Mouse (Mus musculus) right cerebral cortex, postnatal 36 days (tissue): ENCODE measurements around the gene Trim68.
"Not testable (repeated sequence)": the region's sequence is repeated elsewhere in the genome, so short reads cannot be mapped to it uniquely, and the experiment has no call there.

ENCODE experiments used
- DNase-seq, 2 experiments: peaks; one replicate each; pipeline ENCODE4 v3.0.0; 2022; ENCODE audit warnings: low spot score in 2 of 2, mixed read lengths in 1 of 2

The Trim68 gene

DNA sequence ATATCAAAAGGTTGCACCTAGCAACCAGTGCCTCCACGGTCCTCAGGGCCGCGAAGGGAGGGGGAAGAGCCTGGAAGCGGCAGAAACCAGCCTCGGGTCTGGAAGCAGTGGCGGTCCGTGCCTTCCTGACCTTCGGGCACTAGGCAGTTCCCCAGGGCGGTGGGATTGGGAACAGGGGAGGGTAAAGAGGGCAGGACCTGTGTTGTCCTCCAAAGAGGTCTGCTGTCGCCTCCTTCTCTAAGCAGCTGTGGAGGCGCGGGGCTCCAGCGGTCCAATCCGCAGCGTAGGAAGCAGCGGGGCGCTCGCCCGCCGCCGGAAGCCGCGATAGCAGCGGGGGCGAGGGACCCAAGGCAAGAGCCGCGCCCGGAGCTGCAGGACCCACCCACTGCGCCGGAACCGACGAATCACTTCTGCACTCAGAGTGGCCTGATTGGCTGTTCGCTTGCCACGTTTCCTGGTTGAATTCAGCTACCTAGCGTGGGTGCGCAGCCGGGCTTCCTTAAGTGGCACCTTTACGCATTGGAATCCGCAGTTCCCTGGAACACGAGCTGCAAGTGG, at the start of gene Trim68:
Gene Trim68, minus strand, starts transcription at position 384 of the 558 bp plus-strand sequence.
- DNase-seq: peak; percentile 91 to 94

DNA sequence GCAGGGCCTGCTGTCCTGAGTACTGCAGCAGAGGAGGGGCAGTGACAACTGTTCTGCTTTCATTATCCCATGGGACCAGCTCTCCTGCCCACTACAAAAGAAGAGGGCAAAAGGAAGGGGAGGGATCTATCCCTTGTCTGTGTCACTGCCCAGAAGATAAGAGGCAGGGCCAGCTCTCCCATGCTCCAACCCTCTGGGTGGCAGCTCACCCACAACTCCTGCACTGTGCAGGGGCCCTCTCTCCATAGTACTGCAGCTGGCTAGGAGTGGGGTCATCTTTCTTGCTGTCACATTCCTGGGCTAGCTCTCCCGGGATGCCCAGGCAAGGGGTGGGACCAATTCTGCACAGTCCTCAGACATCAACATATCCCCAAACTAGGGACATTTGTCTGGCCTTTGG, 46.7 kb upstream of the Trim68 start:
- no peak for DNase-seq

DNA sequence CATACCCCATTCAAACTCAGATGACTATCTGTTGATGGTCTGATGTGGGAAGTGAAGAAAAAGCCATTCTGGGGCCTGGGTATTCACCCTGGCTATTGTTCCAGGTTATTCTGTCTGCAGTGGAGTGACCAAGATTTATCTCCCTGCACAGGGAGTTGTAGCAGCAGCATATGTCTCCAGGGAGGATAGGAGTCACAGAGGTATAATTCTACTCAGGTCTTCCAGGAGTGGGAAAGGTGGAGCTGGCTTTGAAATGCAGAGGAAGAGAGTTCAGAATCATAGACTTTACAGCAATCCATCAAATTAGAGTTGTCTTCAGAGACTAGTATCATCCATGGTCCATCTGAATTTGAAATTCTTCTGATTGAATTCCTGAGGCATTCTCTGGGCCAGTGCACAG, 40.3 kb upstream of the Trim68 start, which contains the start of gene Olfr559:
Gene Olfr559, minus strand, starts transcription at position 101 of the 400 bp plus-strand sequence.
- no peak for DNase-seq

DNA sequence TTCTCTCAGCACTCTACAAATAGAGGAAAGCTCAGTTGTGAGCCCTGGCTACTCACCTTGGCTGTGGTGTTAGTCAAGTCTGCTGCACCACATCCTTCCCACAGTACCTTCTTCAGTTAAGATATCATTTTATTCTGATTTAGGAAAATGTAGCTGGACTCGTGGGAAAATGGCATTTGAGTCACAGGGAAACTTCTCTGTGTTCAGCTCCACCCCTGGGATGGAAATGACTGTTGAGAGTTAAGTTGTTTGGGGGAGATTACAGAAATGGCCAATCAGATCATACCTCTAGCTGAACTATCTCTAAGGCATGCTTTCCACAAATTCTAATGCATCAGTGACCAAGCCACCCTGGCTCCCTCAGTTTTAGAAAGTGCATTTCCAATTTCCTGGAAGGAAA, 31.8 kb upstream of the Trim68 start, which contains the start of gene Olfr33:
Gene Olfr33, minus strand, starts transcription at position 101 of the 400 bp plus-strand sequence.
- no peak for DNase-seq

DNA sequence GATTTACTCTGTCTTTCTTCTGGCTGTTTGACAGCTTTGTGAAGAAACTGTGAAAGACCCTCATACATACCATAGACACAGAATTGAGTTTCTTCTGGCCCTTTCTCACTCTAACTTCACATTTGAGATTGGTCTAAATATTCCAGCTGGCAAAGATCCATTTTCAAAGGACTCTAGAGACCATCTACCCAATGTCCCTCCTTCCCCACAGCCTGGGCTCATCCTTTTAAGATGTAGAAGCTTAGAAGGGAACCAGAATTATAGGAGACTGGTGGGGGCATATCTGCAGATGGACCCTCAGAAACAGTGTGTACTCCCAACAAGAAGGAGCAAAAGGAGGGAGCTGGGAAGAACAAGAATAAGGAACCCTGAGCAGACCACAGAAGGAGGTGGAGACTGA, 14.8 kb upstream of the Trim68 start, which contains the start of gene Olfr558:
Gene Olfr558, plus strand, starts transcription at position 301 of the 400 bp plus-strand sequence.
- DNase-seq: no peak

DNA sequence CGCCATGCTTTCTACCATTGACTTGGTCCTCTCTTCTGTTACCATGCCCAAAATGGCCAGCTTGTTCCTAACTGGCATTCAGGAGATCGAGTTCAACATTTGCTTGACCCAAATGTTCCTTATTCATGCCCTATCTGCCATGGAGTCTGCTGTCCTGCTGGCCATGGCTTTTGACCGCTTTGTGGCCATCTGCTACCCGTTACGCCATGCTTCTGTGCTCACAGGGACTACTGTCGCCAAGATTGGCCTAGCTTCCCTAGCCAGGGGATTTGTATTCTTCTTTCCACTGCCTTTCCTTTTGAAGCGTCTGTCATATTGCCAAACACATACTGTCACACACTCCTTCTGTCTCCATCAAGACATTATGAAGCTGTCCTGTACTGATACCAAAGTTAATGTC, 11.3 kb upstream of the Trim68 start:
- DNase-seq: no peak

DNA sequence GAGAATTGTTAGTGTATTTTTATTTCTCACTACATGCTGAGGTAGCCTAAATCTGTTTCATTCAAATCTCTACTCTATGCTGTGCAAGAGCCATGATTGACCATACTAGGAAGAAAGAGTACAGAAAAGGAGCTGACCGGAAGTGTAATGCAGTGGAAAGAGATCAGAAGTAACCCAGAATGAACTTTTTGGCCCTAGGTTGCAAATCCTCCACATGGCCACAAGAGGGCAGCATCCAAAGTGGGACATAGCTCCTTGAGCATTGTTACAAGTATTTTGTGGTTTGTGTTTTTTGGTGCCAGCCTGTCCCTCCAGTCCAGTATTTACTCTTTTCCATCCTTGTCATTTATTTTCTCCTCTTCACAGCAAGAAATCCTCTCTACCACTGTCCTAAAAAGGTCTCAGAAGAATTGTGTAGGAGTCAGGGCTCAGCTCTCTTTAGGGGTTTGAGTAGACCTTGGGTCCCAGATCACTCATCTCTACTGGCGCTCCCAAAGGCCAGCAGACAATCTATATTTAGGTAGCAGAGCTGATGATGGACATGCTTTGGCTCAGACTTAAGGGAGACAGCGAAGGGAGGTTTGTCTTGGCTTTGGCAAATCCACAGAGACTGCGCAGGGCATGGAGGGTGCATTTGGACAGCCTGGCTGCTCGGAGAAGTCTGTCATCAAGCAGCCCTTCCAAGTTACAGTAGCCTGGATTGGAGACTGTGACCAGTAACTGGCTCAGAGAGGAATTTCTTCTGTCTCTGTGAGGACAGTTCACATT, 8.4 kb upstream of the Trim68 start, which contains the start of gene Olfr557:
Gene Olfr557, plus strand, starts transcription at position 553 of the 768 bp plus-strand sequence.
- DNase-seq: no peak

DNA sequence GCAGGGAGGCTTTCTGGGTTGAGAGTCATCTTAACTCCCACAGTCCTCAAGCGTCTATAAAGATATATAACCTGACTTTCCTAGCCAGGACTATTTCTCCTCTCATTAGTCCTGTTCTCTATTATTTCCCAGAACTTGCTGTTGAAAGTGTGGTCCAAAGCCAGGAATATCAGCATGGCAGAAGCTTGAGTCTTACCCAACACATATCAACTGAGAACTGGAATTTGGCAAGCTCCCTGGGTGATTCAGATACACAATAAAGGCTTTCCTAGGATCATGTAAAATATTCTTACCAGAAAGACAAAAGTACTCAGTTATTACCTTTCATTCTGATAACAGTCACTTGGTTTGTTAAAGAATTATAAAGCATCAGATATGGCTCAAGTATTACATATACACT, 5.2 kb downstream of the Trim68 start:
- no peak for DNase-seq

DNA sequence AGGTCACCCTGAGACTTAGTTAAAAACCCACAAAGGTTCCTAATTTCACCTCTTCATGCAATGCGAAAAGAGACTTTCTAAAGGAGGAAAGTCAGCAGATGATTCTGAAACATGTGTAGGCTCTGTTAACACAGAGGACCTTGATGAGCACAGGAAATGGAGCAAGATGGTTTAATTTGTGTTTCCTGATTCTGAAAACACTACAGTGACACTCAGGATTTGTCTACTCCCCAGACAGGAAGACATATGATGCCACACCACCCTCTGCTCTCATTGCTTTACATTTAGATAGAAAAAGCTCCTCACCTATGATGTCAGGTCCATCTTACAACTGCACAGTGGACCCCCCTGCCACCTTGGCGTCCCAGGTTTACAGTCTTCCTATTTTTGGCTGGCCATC, 10.9 kb downstream of the Trim68 start:
- DNase-seq: no peak

DNA sequence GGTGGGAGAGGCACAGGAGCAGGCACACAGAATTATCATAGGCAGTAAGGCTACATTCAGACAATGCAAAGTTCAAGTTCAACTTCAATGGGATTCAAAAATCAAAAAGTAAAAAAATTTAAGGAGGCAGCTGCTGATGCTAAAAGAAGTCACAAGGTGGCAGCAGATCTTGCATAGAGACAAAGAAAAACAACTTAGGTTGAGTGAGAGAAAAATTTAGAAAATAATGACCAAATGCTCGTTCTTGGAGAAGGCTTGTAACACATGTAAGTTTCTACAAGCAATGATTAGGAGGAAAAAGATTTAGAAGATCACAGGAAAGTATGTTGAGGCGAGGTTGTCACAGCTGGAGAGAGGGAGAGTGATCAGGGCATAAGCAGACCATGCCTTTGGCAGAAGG, 21.7 kb downstream of the Trim68 start:
- DNase-seq: no peak

DNA sequence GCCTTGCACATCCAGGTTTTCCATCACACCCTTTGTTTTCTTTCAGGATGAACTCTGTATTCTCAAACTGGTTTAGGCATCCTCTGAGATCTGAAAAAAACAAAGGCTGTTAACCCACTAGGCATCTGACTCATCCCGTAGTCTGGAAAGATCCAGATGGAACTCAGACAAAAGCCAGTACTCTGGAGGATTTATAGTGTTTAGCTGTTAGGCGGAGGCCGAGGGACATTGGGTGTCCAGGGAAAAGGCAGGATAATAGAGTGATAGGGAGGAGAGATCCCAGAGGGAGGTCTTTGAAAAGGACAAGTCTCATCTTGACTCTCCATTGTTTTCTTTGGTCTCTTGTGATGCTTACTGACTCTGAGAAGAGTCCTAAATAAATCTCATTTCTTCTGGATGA, 22.5 kb downstream of the Trim68 start, which contains the start of gene Olfr556:
Gene Olfr556, plus strand, starts transcription at position 301 of the 400 bp plus-strand sequence.
- DNase-seq: no peak

DNA sequence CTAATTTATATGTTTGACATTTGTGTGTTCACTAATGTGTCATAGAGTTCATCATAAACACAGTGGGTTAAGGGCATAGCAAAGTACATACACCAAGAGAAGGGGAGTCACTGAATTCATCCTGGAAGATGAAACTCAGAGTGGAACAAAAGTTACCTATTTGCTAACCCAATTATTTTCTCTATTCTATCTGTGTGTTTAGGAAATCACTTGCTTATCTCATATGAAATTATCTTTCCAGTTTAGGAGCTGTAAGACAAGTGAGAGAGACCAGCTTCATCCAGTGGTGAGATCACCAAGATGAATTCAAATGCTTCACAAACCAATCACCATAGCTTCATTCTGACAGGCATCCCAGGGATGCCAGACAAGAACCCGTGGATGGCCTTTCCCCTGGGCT, 28.6 kb downstream of the Trim68 start, which contains the start of gene Olfr555:
Gene Olfr555, plus strand, starts transcription at position 301 of the 400 bp plus-strand sequence.
- DNase-seq: no peak

DNA sequence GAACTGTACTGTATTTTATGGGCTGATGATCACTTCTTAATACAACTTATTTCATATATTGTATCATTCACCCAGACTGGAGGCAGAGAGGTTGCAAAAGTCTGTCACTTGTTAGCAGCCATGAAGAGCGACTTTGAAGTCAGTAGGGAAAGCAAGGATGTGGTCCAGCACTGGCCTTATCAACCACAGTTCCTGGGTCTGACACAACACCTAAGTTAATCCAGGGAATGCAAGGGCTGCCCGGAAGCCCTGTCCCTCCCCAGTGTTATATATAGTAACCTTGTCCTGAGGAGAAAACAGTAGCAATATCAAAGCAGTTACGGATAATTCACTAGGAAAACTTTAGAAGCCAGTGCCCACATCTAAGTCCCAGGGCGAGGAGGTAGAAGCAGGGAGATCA, 42.2 kb downstream of the Trim68 start:
- not testable (repeated sequence) for DNase-seq

DNA sequence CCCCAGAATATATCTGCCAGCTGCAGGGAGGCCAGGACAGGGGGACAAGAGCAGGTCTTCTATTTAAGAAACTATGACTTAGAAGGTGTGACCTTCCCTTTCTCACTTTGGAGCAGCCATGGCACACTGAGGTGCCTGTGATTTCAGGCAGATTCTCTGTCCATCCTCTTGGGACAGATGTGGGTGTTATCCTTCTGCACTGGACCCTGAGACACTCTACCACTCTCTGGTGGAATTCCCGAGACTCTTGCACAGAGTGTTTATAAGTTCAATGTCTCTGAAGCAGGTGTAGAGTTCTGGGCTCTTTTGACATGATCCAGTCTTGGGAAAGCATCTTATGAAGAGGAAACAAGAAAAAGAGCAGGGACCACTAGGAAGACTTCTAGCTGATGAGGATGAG, 49.0 kb downstream of the Trim68 start, which contains the start of gene Olfr554:
Gene Olfr554, plus strand, starts transcription at position 301 of the 400 bp plus-strand sequence.
- DNase-seq: no peak

DNA sequence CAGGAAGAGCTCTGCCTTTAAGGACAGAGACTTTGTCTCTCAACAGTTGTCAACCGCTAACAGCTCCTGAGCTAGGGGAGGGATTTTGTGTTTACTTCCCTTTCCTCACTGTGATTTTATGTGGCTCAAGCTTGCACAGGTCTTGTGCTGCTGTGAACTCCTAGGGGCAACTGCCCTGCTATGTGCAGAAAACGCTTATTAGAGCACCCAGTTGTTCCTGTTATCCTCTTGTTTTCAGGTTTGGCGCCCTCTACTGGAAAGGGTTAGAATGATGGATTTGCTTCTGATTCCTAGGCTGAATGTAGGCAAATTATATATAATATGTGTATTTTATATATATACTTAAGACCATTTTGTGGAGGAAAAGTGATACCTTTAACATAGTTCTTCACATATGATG, 50.5 kb downstream of the Trim68 start:
- no peak for DNase-seq
